ENCODE assay signal across 22 mouse cellular contexts in genomic region chrX:157419451-157419850, GRCm38 (mm10). TPM values are rescaled to one million over a fixed set of nuclear protein-coding genes. Genes with fewer than 3 reads are reported as not detected.
DNase-seq lines count a peak whose midpoint lies in the region; ATAC-seq and TF ChIP-seq lines count a peak whose summit lies in the region.
"Had no signal": no experiment of that assay in that cellular context is flagged by ENCODE, and none has a peak within 500 bp of the region (broad histone marks: within the 10 kb centered on the region; RNA-seq: fewer than 3 reads in every experiment).

No protein-coding gene starts in this region.

- H3K27me3 ChIP-seq in liver, adult 2 months (ENCODE audit: control insufficient read depth, insufficient read depth, low read length) = no peaks in the 10 kb centered on the region
- H3K27me3 ChIP-seq in liver, postnatal 0 days (ENCODE audit: insufficient read depth, low read length) = no peaks in the 10 kb centered on the region
- H3K27me3 ChIP-seq in intestine, embryonic 16.5 days (replicated peaks; ENCODE audit: control insufficient read depth, insufficient read depth, low read length) = no peaks in the 10 kb centered on the region
- no peaks in the 10 kb centered on the region for H3K27me3 ChIP-seq in kidney, adult 2 months (replicated peaks; ENCODE audit: control insufficient read depth, insufficient read depth, low read length)
- H3K27me3 ChIP-seq: embryonic facial prominence, embryonic 13.5 days; embryonic facial prominence, embryonic 15.5 days; forebrain, embryonic 12.5 days had no signal

- no peak overlapping the region for H3K9ac ChIP-seq in liver, adult 2 months (ENCODE audit: low read depth, low read length)
- no peak overlapping the region for H3K9ac ChIP-seq in liver, postnatal 0 days (replicated peaks)
- no peak overlapping the region for H3K9ac ChIP-seq in intestine, embryonic 16.5 days (ENCODE audit: low read depth, low read length)
- H3K9ac ChIP-seq: embryonic facial prominence, embryonic 13.5 days; embryonic facial prominence, embryonic 15.5 days; forebrain, embryonic 12.5 days had no signal

- no peak for TF ChIP-seq CTCF in liver, adult 2 months (IDR thresholded peaks at IDR 0.05; ENCODE audit: low read depth, low read length)
- TF ChIP-seq CTCF in liver, postnatal 0 days (IDR thresholded peaks at IDR 0.05; ENCODE audit: low read depth) = no peak
- no peak for TF ChIP-seq CTCF in kidney, adult 2 months (conservative IDR thresholded peaks at IDR 0.05; ENCODE audit: insufficient read depth, insufficient read length, low read depth, low read length)

- TF ChIP-seq EP300 in liver, postnatal 0 days (IDR thresholded peaks at IDR 0.05; ENCODE audit: low read depth) = no peak

- no peak overlapping the region for H3K4me3 ChIP-seq in liver, adult 2 months (ENCODE audit: insufficient read depth, low read depth, low read length)
- H3K4me3 ChIP-seq in liver, postnatal 0 days (ENCODE audit: low read depth, low read length) = no peak overlapping the region
- H3K4me3 ChIP-seq in intestine, embryonic 16.5 days (ENCODE audit: low read length) = no peak overlapping the region
- H3K4me3 ChIP-seq in kidney, adult 2 months (ENCODE audit: insufficient read depth, low read depth, low read length) = no peak overlapping the region
- H3K4me3 ChIP-seq: embryonic facial prominence, embryonic 13.5 days; embryonic facial prominence, embryonic 15.5 days; erythroblast, embryonic 14.5 days; forebrain, embryonic 10.5 days; forebrain, embryonic 12.5 days had no signal

- TF ChIP-seq POLR2A in liver, adult 2 months (IDR thresholded peaks at IDR 0.05; ENCODE audit: extremely low read depth, insufficient read depth, low read length) = no peak
- no peak for TF ChIP-seq POLR2A in kidney, adult 2 months (IDR thresholded peaks at IDR 0.05; ENCODE audit: low read depth, low read length)

- ATAC-seq in liver, postnatal 0 days = no peak
- peak; percentile 78 for ATAC-seq in intestine, embryonic 16.5 days
- ATAC-seq: forebrain, embryonic 14.5 days; forebrain, embryonic 16.5 days had no signal

- WGBS in liver, adult 2 months = 13% methylated on average over 2 of the region's 2 CpGs
- 43% methylated on average over 2 of the region's 2 CpGs for WGBS in liver, postnatal 0 days (ENCODE audit: insufficient replicate concordance)
- 36% methylated on average over 2 of the region's 2 CpGs for WGBS in intestine, embryonic 16.5 days
- WGBS in kidney, adult 2 months = 42% methylated on average over 2 of the region's 2 CpGs

- no peaks in the 10 kb centered on the region for H3K79me2 ChIP-seq in liver, adult 2 months (ENCODE audit: control insufficient read depth, insufficient read depth, low read length)

- H3K4me1 ChIP-seq in liver, adult 2 months (ENCODE audit: control insufficient read depth, insufficient read depth, low read length) = no peaks in the 10 kb centered on the region
- H3K4me1 ChIP-seq in liver, postnatal 0 days (ENCODE audit: insufficient read depth) = no peaks in the 10 kb centered on the region
- H3K4me1 ChIP-seq in intestine, embryonic 16.5 days (ENCODE audit: control insufficient read depth, insufficient read depth, low read length) = no peaks in the 10 kb centered on the region
- no peaks in the 10 kb centered on the region for H3K4me1 ChIP-seq in kidney, adult 2 months (ENCODE audit: control insufficient read depth, insufficient read depth, low read length)
- H3K4me1 ChIP-seq: embryonic facial prominence, embryonic 13.5 days; embryonic facial prominence, embryonic 15.5 days; forebrain, embryonic 10.5 days; forebrain, embryonic 12.5 days had no signal

- no peak overlapping the region for H3K4me2 ChIP-seq in liver, postnatal 0 days (ENCODE audit: low read depth, low read length)
- H3K4me2 ChIP-seq in intestine, embryonic 16.5 days (ENCODE audit: low read depth, low read length) = no peak overlapping the region
- H3K4me2 ChIP-seq: embryonic facial prominence, embryonic 13.5 days; embryonic facial prominence, embryonic 15.5 days; forebrain, embryonic 12.5 days had no signal

- no peaks in the 10 kb centered on the region for H3K36me3 ChIP-seq in liver, adult 2 months (ENCODE audit: control insufficient read depth, insufficient read depth, low read length)
- H3K36me3 ChIP-seq in liver, postnatal 0 days (replicated peaks; ENCODE audit: insufficient read depth, low read length) = no peaks in the 10 kb centered on the region
- H3K36me3 ChIP-seq in intestine, embryonic 16.5 days (ENCODE audit: control insufficient read depth, insufficient read depth, low read length) = no peaks in the 10 kb centered on the region
- no peaks in the 10 kb centered on the region for H3K36me3 ChIP-seq in kidney, adult 2 months (ENCODE audit: control insufficient read depth, insufficient read depth, low read length)
- H3K36me3 ChIP-seq: embryonic facial prominence, embryonic 13.5 days; embryonic facial prominence, embryonic 15.5 days; forebrain, embryonic 10.5 days; forebrain, embryonic 12.5 days had no signal

- H3K27ac ChIP-seq in liver, adult 2 months (replicated peaks; ENCODE audit: insufficient read depth, low read depth, low read length) = no peak overlapping the region
- H3K27ac ChIP-seq in liver, postnatal 0 days (ENCODE audit: low read depth) = no peak overlapping the region
- no peak overlapping the region for H3K27ac ChIP-seq in intestine, embryonic 16.5 days (ENCODE audit: low read length)
- no peak overlapping the region for H3K27ac ChIP-seq in kidney, adult 2 months (ENCODE audit: insufficient read depth, low read depth, low read length)
- H3K27ac ChIP-seq: embryonic facial prominence, embryonic 13.5 days; embryonic facial prominence, embryonic 15.5 days; forebrain, embryonic 10.5 days; forebrain, embryonic 12.5 days had no signal

- peak; percentile 73 for DNase-seq in liver, adult 2 months (ENCODE audit: extremely low read depth, low read depth, low spot score)
- DNase-seq in liver, postnatal 0 days = no peak
- DNase-seq in kidney, adult 2 months = no peak
- no peak for DNase-seq in cerebellum, adult 9-10 months
- DNase-seq: adrenal gland, adult 2 months; adrenal gland, postnatal 10 days; adrenal gland, postnatal 36 days; cerebellum, adult 11-12 months; cerebellum, adult 2 months; cerebellum, adult 9-11 months; cerebellum, postnatal 14 days; cerebellum, postnatal 36 days; embryo, embryonic 11 days had no signal

- H3K9me3 ChIP-seq in liver, postnatal 0 days (ENCODE audit: low read length) = no peaks in the 10 kb centered on the region
- H3K9me3 ChIP-seq in intestine, embryonic 16.5 days (ENCODE audit: control insufficient read depth, low read length) = no peaks in the 10 kb centered on the region
- H3K9me3 ChIP-seq: embryonic facial prominence, embryonic 13.5 days; embryonic facial prominence, embryonic 15.5 days; forebrain, embryonic 10.5 days; forebrain, embryonic 12.5 days had no signal

RNA-seq across cellular contexts. Expression of gene Phex, which starts 4.3 kb away (rescaled TPM):
- not detected in 2 replicates for total RNA-seq in liver, adult 2 months (2014; rRNA removed)
- polyA plus RNA-seq in liver, adult 2 months (2012; rRNA removed) = not detected in 2 replicates
- not detected in 2 replicates for polyA plus RNA-seq in liver, postnatal 0 days (2015; fragmentation: Nextera tagmentation; extraction: Ambion mirVana)
- 0.07 TPM in 1 of 2 replicates, not detected in the other for polyA plus RNA-seq in intestine, embryonic 16.5 days (2015; fragmentation: Nextera tagmentation; extraction: Ambion mirVana)
- not detected in 2 replicates for polyA plus RNA-seq in kidney, adult 2 months (2012; rRNA removed)
- total RNA-seq: common myeloid progenitor, adult 5-6 weeks had no signal
- polyA plus RNA-seq: adrenal gland, adult 2 months; erythroblast, embryonic 14.5 days had no signal
